Mouse (Mus musculus) forebrain, embryonic 11.5 days (tissue): Measurements from ENCODE around the gene Icam5. TPM values are rescaled to one million over a fixed set of nuclear protein-coding genes. Genes with fewer than 3 reads are reported as not detected.

Experiments used
- ATAC-seq: fragments of 200-750 bp; cut with Nextera tagmentation; replicated peaks from 2 replicates; pipeline ENCODE4 v1.8.0; 2017; ENCODE audit warnings: moderate TSS enrichment; ENCODE audit not compliant: low FRiP score
- DNase-seq: peaks from one replicate; pipeline ENCODE4 v3.0.0-alpha.2; 2017; ENCODE audit warnings: low spot score
- H3K27ac ChIP-seq: fragments of 300-500 bp; sonication (generic); 2 replicates; pipeline ENCODE4 v1.5.1; 2014; ENCODE audit warnings: low read depth, low read length
- H3K27me3 ChIP-seq: fragments of 300-500 bp; sonication (generic); 2 replicates; pipeline ENCODE4 v1.6.1; 2014; ENCODE audit warnings: mild to moderate bottlenecking, low read length, mixed read lengths; ENCODE audit not compliant: control insufficient read depth, insufficient read depth
- H3K36me3 ChIP-seq: fragments of 300-500 bp; sonication (generic); 2 replicates; pipeline ENCODE4 v1.6.1; 2014; ENCODE audit warnings: mild to moderate bottlenecking, low read length, moderate library complexity, mixed read lengths; ENCODE audit not compliant: control insufficient read depth, insufficient read depth
- H3K4me1 ChIP-seq: fragments of 300-500 bp; sonication (generic); replicated peaks from 2 replicates; pipeline ENCODE4 v1.6.1; 2014; ENCODE audit warnings: low read length, mixed read lengths; ENCODE audit not compliant: control insufficient read depth, insufficient read depth
- H3K4me2 ChIP-seq: fragments of 300-500 bp; sonication (generic); 2 replicates; pipeline ENCODE4 v1.6.1; 2014; ENCODE audit warnings: low read depth, mild to moderate bottlenecking, low read length, moderate library complexity, mixed read lengths; ENCODE audit not compliant: severe bottlenecking
- H3K4me3 ChIP-seq: fragments of 300-500 bp; sonication (generic); 2 replicates; pipeline ENCODE4 v1.5.1; 2014; ENCODE audit warnings: low read depth, low read length
- H3K9ac ChIP-seq: fragments of 300-500 bp; sonication (generic); 2 replicates; pipeline ENCODE4 v1.6.1; 2014; ENCODE audit warnings: low read length
- H3K9me3 ChIP-seq: fragments of 300-500 bp; sonication (generic); 2 replicates; pipeline ENCODE4 v1.6.1; 2016; ENCODE audit warnings: low read length, mixed read lengths; ENCODE audit not compliant: control insufficient read depth
- WGBS: fragments of 180-500 bp; shearing (Covaris S2); extraction: QIAGEN DNeasy Blood & Tissue Kit; methylation state at CpG from one replicate; pipeline ENCODE4 v1.1.7; 2014; 5-methylcytosine and 5-hydroxymethylcytosine counted together
- microRNA counts: library from miRNA; unstranded; fragments of <30 nt; microRNA quantifications from one replicate; lab custom pipeline; 2015
- microRNA-seq: library from miRNA; unstranded; fragments of <30 nt; microRNA quantifications from one replicate; pipeline ENCODE4, GENCODE M21; 2016; ENCODE audit not compliant: insufficient number of aligned reads
- polyA plus RNA-seq: library from polyadenylated mRNA; unstranded; fragments of >200 nt; fragmentation: Nextera tagmentation; extraction: Ambion mirVana; gene quantifications from 2 replicates; pipeline ENCODE4 v1.2.1, GENCODE M21; 2014

The Icam5 gene
- polyA plus RNA-seq, 1 experiment from 2014 or later: not detected

DNA sequence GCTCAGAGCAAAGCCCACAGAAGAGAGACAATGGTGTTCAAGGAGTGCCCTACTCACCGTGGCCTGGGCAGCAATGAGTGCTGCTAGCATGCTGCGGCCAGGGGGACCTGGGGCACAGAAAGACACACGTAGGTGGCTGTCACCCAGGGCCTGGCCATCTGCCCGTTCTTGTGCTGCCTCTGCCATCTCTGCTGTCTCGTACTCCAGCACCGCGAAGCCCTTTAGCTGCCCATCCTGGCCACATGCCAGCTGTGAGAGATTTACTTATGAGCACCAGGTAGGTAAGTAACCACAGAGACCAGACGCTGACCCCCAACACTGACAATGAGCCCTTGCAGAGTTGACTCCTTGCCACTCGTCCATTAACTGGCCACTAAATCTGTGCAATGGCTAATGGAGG is 49.3 kb downstream of the Icam5 start:
- Histone ChIP-seq H3K9ac (no peak overlapping the region), H3K9me3 (no peaks in the 10 kb centered on the region), H3K36me3 (peaks cover 33% of the 10 kb centered on the region), H3K27me3 (no peaks in the 10 kb centered on the region), H3K4me3 (no peak overlapping the region), H3K4me1 (no peaks in the 10 kb centered on the region), H3K27ac (no peak overlapping the region), H3K4me2 (no peak overlapping the region)
- 95% methylated on average over 9 of the region's 9 CpGs for WGBS
- no peak for ATAC-seq
- no peak for DNase-seq

DNA sequence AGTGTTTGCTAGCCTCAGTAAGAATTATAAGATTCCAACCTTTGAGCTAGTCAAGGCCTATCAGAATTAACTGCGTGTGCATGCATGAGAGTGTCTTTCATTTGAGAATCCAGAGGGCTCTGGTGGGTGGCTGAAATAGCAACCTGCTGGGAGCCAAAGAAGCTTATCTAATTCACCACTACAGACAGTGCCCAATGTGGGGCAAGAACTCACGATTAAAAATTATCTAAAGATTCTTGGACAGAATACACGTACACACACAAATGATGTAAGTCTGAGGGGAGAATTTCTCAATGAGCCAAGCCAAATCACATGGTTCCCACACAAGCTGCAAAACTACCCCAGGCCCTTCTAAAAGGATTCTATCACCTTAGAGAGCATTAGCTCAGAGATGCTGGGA is 51.5 kb downstream of the Icam5 start:
- DNase-seq (no peak), ATAC-seq (no peak)
- H3K9me3 ChIP-seq: no peaks in the 10 kb centered on the region
- WGBS: 82% methylated on average over 3 of the region's 3 CpGs
- H3K4me2 ChIP-seq: no peak overlapping the region
- H3K9ac ChIP-seq: no peak overlapping the region
- H3K27me3 ChIP-seq: no peaks in the 10 kb centered on the region
- no peak overlapping the region for H3K27ac ChIP-seq
- H3K4me1 ChIP-seq: no peaks in the 10 kb centered on the region
- H3K4me3 ChIP-seq: no peak overlapping the region
- peaks cover 38% of the 10 kb centered on the region for H3K36me3 ChIP-seq

MicroRNAs encoded within 50 kb of the gene (microRNA counts, 519-probe panel; counts per million panel counts)
- 31.2 counts per million for microRNA mmu-miR-1900 (lab: Ali Mortazavi, UCI)

Small RNA genes within 50 kb of the gene (microRNA-seq; reads per million reads assigned to microRNA genes)
- gene Mir1900 (not detected), gene Mir7082 (3.4 reads per million)

Other genes with a start within 250 kb of the Icam5 start
- 0.52 and 0.59 TPM in 2 replicates for gene Col5a3, start 217.0 kb upstream of the Icam5 start, polyA plus RNA-seq
- gene Rdh8, start 213.6 kb upstream of the Icam5 start, polyA plus RNA-seq: not detected in 2 replicates
- gene A230050P20Rik, start 163.4 kb upstream of the Icam5 start, polyA plus RNA-seq: 1.3 and 1.6 TPM in 2 replicates
- 4.3 and 5.3 TPM in 2 replicates for gene Angptl6, start 152.3 kb upstream of the Icam5 start, polyA plus RNA-seq
- 71.2 and 75.1 TPM in 2 replicates for gene Ppan, start 143.9 kb upstream of the Icam5 start, polyA plus RNA-seq
- gene Eif3g, start 133.4 kb upstream of the Icam5 start, polyA plus RNA-seq: 334 and 367 TPM in 2 replicates
- gene Dnmt1, start 72.2 kb upstream of the Icam5 start, polyA plus RNA-seq: 93.4 and 94.8 TPM in 2 replicates
- gene S1pr2, start 55.3 kb upstream of the Icam5 start, polyA plus RNA-seq: 22.1 TPM in 2 replicates
- 119 and 130 TPM in 2 replicates for gene Mrpl4, start 29.3 kb upstream of the Icam5 start, polyA plus RNA-seq
- 4.2 and 4.8 TPM in 2 replicates for gene Icam1, start 16.1 kb upstream of the Icam5 start, polyA plus RNA-seq
- 5.8 and 6.2 TPM in 2 replicates for gene Icam4, start 2.7 kb upstream of the Icam5 start, polyA plus RNA-seq
- 1.2 and 2.9 TPM in 2 replicates for gene Zglp1, start 35.0 kb downstream of the Icam5 start, polyA plus RNA-seq
- 1.4 and 1.5 TPM in 2 replicates for gene Gm49373, start 41.0 kb downstream of the Icam5 start, polyA plus RNA-seq
- gene Fdx1l, start 41.5 kb downstream of the Icam5 start, polyA plus RNA-seq: 46.9 and 54.6 TPM in 2 replicates
- 3.9 and 4.5 TPM in 2 replicates for gene Gm38431, start 59.9 kb downstream of the Icam5 start, polyA plus RNA-seq
- gene Raver1, start 59.9 kb downstream of the Icam5 start, polyA plus RNA-seq: 118 and 124 TPM in 2 replicates
- 10.3 and 10.8 TPM in 2 replicates for gene Tyk2, start 99.2 kb downstream of the Icam5 start, polyA plus RNA-seq
- 300 and 308 TPM in 2 replicates for gene Cdc37, start 117.9 kb downstream of the Icam5 start, polyA plus RNA-seq
- gene Pde4a, start 133.6 kb downstream of the Icam5 start, polyA plus RNA-seq: 7.0 and 8.4 TPM in 2 replicates
- gene Keap1, start 207.3 kb downstream of the Icam5 start, polyA plus RNA-seq: 35.9 and 41.3 TPM in 2 replicates
- 0.09 and 0.11 TPM in 2 replicates for gene S1pr5, start 216.4 kb downstream of the Icam5 start, polyA plus RNA-seq
- 55.7 and 57.9 TPM in 2 replicates for gene Atg4d, start 233.2 kb downstream of the Icam5 start, polyA plus RNA-seq